Mouse (Mus musculus) stomach, postnatal 0 days (tissue): ENCODE measurements around the gene Lhx2.

Experiments used
- CTCF ChIP-seq: IDR thresholded peaks from 2 replicates; pipeline ENCODE4 v1.5.1; 2016; ENCODE audit warnings: antibody characterized with exemption, low read depth, mild to moderate bottlenecking, moderate library complexity
- EP300 ChIP-seq: optimal IDR thresholded peaks from 2 replicates; pipeline ENCODE3; 2016; ENCODE audit warnings: antibody characterized with exemption

- no peak for TF ChIP-seq CTCF
- TF ChIP-seq EP300: no peak
Measured at GRCm38 (mm10) chr2:38320911-38321310, 18.2 kb upstream of the Lhx2 start.
